In the genomic region with DNA sequence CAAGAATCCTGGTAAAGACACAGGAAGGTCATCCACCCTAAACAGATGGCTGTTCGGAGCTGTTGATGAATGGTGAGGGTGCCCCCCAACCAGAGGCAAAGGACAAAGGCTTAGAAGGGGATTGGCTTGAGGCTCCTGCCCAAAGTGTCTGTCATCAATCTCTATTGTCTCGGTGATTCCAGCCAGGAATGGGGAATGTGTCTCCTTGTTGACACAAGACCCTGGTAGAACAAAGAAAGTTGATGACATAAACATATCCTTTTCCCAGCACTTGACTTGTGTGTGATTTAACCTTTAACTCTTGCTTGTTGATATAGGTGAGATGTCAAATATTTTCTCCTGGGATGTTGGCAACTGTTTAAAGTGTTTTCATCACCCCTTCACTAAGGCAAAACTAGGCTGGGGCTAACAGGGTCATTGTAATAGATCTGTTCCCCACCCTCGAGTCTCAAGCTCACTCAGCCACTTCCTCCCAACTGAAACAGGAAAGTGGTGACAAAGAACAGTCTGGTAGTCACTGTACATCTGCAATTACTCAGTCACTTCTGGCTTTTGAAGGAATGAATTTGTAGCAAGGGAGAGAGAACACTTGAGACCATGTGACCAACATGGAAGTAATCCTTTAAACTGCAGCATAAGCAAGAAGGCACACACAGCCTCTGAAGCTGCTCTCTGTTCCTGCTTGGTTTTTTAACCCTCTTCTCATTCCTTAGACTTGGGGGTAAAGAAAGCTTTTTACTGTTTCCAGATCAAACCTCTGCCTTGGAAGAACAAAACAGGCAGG, we compare ENCODE assay signal across 8 mouse cellular contexts. TPM values are rescaled to one million over a fixed set of nuclear protein-coding genes. Genes with fewer than 3 reads are reported as not detected.
DNase-seq lines count a peak whose midpoint lies in the region; ATAC-seq and TF ChIP-seq lines count a peak whose summit lies in the region.

No protein-coding gene starts in this region.

- intact Hi-C loops in gastrocnemius, postnatal 36 days (cut with DNase I): no loop called here

- no peaks in the 10 kb centered on the region for H3K36me3 ChIP-seq in midbrain, postnatal 0 days (ENCODE audit: insufficient read depth, low read length)
- H3K36me3 ChIP-seq in midbrain, embryonic 10.5 days: no peaks in the 10 kb centered on the region
- no peaks in the 10 kb centered on the region for H3K36me3 ChIP-seq in heart, embryonic 10.5 days
- H3K36me3 ChIP-seq in stomach, postnatal 0 days (ENCODE audit: control insufficient read depth, insufficient read depth, low read length): no peaks in the 10 kb centered on the region

- no peak overlapping the region for H3K4me3 ChIP-seq in midbrain, postnatal 0 days (ENCODE audit: low read depth, low read length)
- H3K4me3 ChIP-seq in midbrain, embryonic 10.5 days: no peak overlapping the region
- H3K4me3 ChIP-seq in heart, embryonic 10.5 days: no peak overlapping the region
- no peak overlapping the region for H3K4me3 ChIP-seq in stomach, postnatal 0 days (ENCODE audit: low read depth, low read length)

- no peak overlapping the region for H3K4me2 ChIP-seq in midbrain, postnatal 0 days (ENCODE audit: low read depth, low read length, poor library complexity, severe bottlenecking)
- no peak overlapping the region for H3K4me2 ChIP-seq in stomach, postnatal 0 days (replicated peaks; ENCODE audit: low read depth)

- DNase-seq in midbrain, postnatal 0 days (ENCODE audit: low spot score): no peak
- no peak for DNase-seq in midbrain, embryonic 10.5 days (ENCODE audit: low spot score)
- no peak for DNase-seq in heart, embryonic 10.5 days (ENCODE audit: low spot score)
- DNase-seq in kidney, postnatal 36 days: peak; percentile 31 to 50
- no peak for DNase-seq in stomach, postnatal 0 days (ENCODE audit: low spot score)
- no peak for DNase-seq in gastrocnemius, postnatal 36 days
- no peak for DNase-seq in c-Kit-positive CD71-positive TER-119-positive erythroid progenitor cells, embryonic 14.5 days (ENCODE audit: low spot score)
- DNase-seq in ovary, postnatal 36 days (ENCODE audit: low spot score): no peak

- no peak for TF ChIP-seq CTCF in midbrain, postnatal 0 days (IDR thresholded peaks at IDR 0.05)
- no peak for TF ChIP-seq CTCF in stomach, postnatal 0 days (IDR thresholded peaks at IDR 0.05; ENCODE audit: low read depth)

- no peak for TF ChIP-seq EP300 in stomach, postnatal 0 days (optimal IDR thresholded peaks at IDR 0.05)

- 0 out of 2 replicates have a peak overlapping the region, but pooled peaks have one; percentile 18 for H3K27ac ChIP-seq in midbrain, postnatal 0 days (ENCODE audit: low read depth, low read length)
- H3K27ac ChIP-seq in midbrain, embryonic 10.5 days (replicated peaks): no peak overlapping the region
- H3K27ac ChIP-seq in heart, embryonic 10.5 days: peak overlapping the region; percentile 75
- 0 out of 2 replicates have a peak overlapping the region, but pooled peaks have one; percentile 36 for H3K27ac ChIP-seq in stomach, postnatal 0 days (replicated peaks)

- no peak overlapping the region for H3K9ac ChIP-seq in midbrain, postnatal 0 days (replicated peaks; ENCODE audit: low read length, poor library complexity, severe bottlenecking)
- no peak overlapping the region for H3K9ac ChIP-seq in stomach, postnatal 0 days (ENCODE audit: low read length)

- ATAC-seq in midbrain, postnatal 0 days (ENCODE audit: low FRiP score): no peak
- no peak; the same call in 1 of the 2 replicates for ATAC-seq in stomach, postnatal 0 days (ENCODE audit: low FRiP score, low TSS enrichment)

- WGBS in midbrain, postnatal 0 days: 50% methylated on average over 3 of the region's 3 CpGs
- WGBS in midbrain, embryonic 10.5 days: 31% methylated on average over 3 of the region's 3 CpGs
- 17% methylated on average over 3 of the region's 3 CpGs for WGBS in heart, embryonic 10.5 days
- WGBS in stomach, postnatal 0 days: 21% methylated on average over 3 of the region's 3 CpGs

- no peaks in the 10 kb centered on the region for H3K9me3 ChIP-seq in midbrain, postnatal 0 days (ENCODE audit: low read length)
- no peaks in the 10 kb centered on the region for H3K9me3 ChIP-seq in midbrain, embryonic 10.5 days (replicated peaks)
- no peaks in the 10 kb centered on the region for H3K9me3 ChIP-seq in heart, embryonic 10.5 days
- H3K9me3 ChIP-seq in stomach, postnatal 0 days (ENCODE audit: control insufficient read depth, low read length): no peaks in the 10 kb centered on the region

- H3K4me1 ChIP-seq in midbrain, postnatal 0 days (ENCODE audit: insufficient read depth, low read length): no peaks in the 10 kb centered on the region
- peaks cover 8% of the 10 kb centered on the region; the same call in 1 of the 2 replicates for H3K4me1 ChIP-seq in midbrain, embryonic 10.5 days
- 0 out of 2 replicates have a peak, but pooled peaks cover 8% of the 10 kb centered on the region for H3K4me1 ChIP-seq in heart, embryonic 10.5 days
- H3K4me1 ChIP-seq in stomach, postnatal 0 days (replicated peaks; ENCODE audit: control insufficient read depth, insufficient read depth): no peaks in the 10 kb centered on the region

- no peaks in the 10 kb centered on the region for H3K27me3 ChIP-seq in midbrain, postnatal 0 days (ENCODE audit: insufficient read depth, low read length)
- no peaks in the 10 kb centered on the region for H3K27me3 ChIP-seq in midbrain, embryonic 10.5 days (ENCODE audit: low read depth, poor library complexity, severe bottlenecking)
- no peaks in the 10 kb centered on the region for H3K27me3 ChIP-seq in heart, embryonic 10.5 days (ENCODE audit: insufficient read depth, poor library complexity, severe bottlenecking)
- no peaks in the 10 kb centered on the region for H3K27me3 ChIP-seq in stomach, postnatal 0 days (ENCODE audit: control insufficient read depth, insufficient read depth, low read length)

RNA-seq across cellular contexts. Expression of gene Dab2, which starts 39.4 kb away (rescaled TPM):
- 13.4 and 16.0 TPM in 2 replicates for total RNA-seq in midbrain, postnatal 0 days (2014; rRNA removed)
- 15.5 and 16.9 TPM in 2 replicates for polyA plus RNA-seq in midbrain, postnatal 0 days (2015; fragmentation: Nextera tagmentation; extraction: Ambion mirVana)
- polyA plus RNA-seq in midbrain, embryonic 10.5 days (2016; fragmentation: Nextera tagmentation; extraction: Ambion mirVana): 37.8 and 53.4 TPM in 2 replicates
- 37.0 and 45.7 TPM in 2 replicates for polyA plus RNA-seq in heart, embryonic 10.5 days (2016; fragmentation: Nextera tagmentation; extraction: Ambion mirVana)
- 16.1 and 16.9 TPM in 2 replicates for polyA plus RNA-seq in stomach, postnatal 0 days (2015; fragmentation: Nextera tagmentation; extraction: Ambion mirVana)
- 10 to 100 TPM; 10.4 to 11.1 TPM for total RNA-seq in gastrocnemius, postnatal 36 days (2021)

Comparison
In these comparisons a context has a peak if more than half of its experiments do, and no peak if none do; other contexts are left out.
1. DNase-seq: peak in kidney, postnatal 36 days (2 of 2); none in midbrain, postnatal 0 days (single experiment), midbrain, embryonic 10.5 days (single experiment), heart, embryonic 10.5 days (single experiment), stomach, postnatal 0 days (single experiment), gastrocnemius, postnatal 36 days (0 of 2), c-Kit-positive CD71-positive TER-119-positive erythroid progenitor cells, embryonic 14.5 days (single experiment) and ovary, postnatal 36 days (single experiment).